Mouse (Mus musculus) spleen, adult 2 months (tissue): ENCODE measurements around the gene Chtop.

Experiments used
- CTCF ChIP-seq: fragments of 200-500 bp; IDR thresholded peaks from 2 replicates; pipeline ENCODE4 v1.5.1; 2011; ENCODE audit warnings: mild to moderate bottlenecking, inconsistent platforms; ENCODE audit not compliant: insufficient read depth, insufficient read length, insufficient replicate concordance; ENCODE audit errors: extremely low read depth
- POLR2A ChIP-seq: fragments of 200-500 bp; IDR thresholded peaks from 2 replicates; pipeline ENCODE4 v1.6.1; 2011; ENCODE audit warnings: low read depth, low read length, inconsistent platforms

GRCm38 (mm10) chr3:90461935-90462334 is 47.4 kb downstream of the Chtop start:
- TF ChIP-seq CTCF (no peak), POLR2A (no peak)
